Mouse (Mus musculus) intestine, postnatal 0 days (tissue): ENCODE data around the gene Csnk2b. TPM values are rescaled to one million over a fixed set of nuclear protein-coding genes. Genes with fewer than 3 reads are reported as not detected.

ENCODE experiments used
- ATAC-seq: fragments of 200-750 bp; cut with Nextera tagmentation; 2 replicates; pipeline ENCODE4 v1.8.0; 2017; ENCODE audit warnings: mild to moderate bottlenecking, moderate TSS enrichment, moderate library complexity
- H3K27ac ChIP-seq: fragments of 300-500 bp; sonication (generic); 2 replicates; pipeline ENCODE4 v1.5.1; 2014; ENCODE audit warnings: mild to moderate bottlenecking, low read depth, low read length, moderate library complexity
- H3K27me3 ChIP-seq: fragments of 300-500 bp; sonication (generic); replicated peaks from 2 replicates; pipeline ENCODE4 v1.6.1; 2014; ENCODE audit warnings: low read length, mixed read lengths; ENCODE audit not compliant: control insufficient read depth, insufficient read depth
- H3K36me3 ChIP-seq: fragments of 300-500 bp; sonication (generic); 2 replicates; pipeline ENCODE4 v1.6.1; 2014; ENCODE audit warnings: mild to moderate bottlenecking, moderate library complexity; ENCODE audit not compliant: control insufficient read depth, insufficient read depth
- H3K4me1 ChIP-seq: fragments of 300-500 bp; sonication (generic); replicated peaks from 2 replicates; pipeline ENCODE4 v1.6.1; 2014; ENCODE audit warnings: antibody characterized with exemption, low read length, mixed read lengths; ENCODE audit not compliant: control insufficient read depth, insufficient read depth
- H3K4me2 ChIP-seq: fragments of 300-500 bp; sonication (generic); replicated peaks from 2 replicates; pipeline ENCODE4 v1.6.1; 2014; ENCODE audit warnings: low read depth, mild to moderate bottlenecking, moderate library complexity
- H3K4me3 ChIP-seq: fragments of 300-500 bp; sonication (generic); 2 replicates; pipeline ENCODE4 v1.5.1; 2014; ENCODE audit warnings: low read depth, low read length
- H3K9ac ChIP-seq: fragments of 300-500 bp; sonication (generic); 2 replicates; pipeline ENCODE4 v1.6.1; 2014; ENCODE audit warnings: mild to moderate bottlenecking, low read depth, low read length
- H3K9me3 ChIP-seq: fragments of 300-500 bp; sonication (generic); 2 replicates; pipeline ENCODE4 v1.6.1; 2016; ENCODE audit warnings: mixed run types; ENCODE audit not compliant: control insufficient read depth
- CTCF ChIP-seq: sonication (generic); IDR thresholded peaks from 2 replicates; pipeline ENCODE4 v1.5.1; 2016; ENCODE audit warnings: low read depth, mild to moderate bottlenecking, control low read depth, antibody characterized with exemption, moderate library complexity
- WGBS: fragments of 180-500 bp; shearing (Covaris S2); extraction: QIAGEN DNeasy Blood & Tissue Kit; methylation state at CpG from one replicate; pipeline ENCODE4 v1.1.7; 2014; 5-methylcytosine and 5-hydroxymethylcytosine counted together
- polyA plus RNA-seq: library from polyadenylated mRNA; unstranded; fragments of >200 nt; fragmentation: Nextera tagmentation; extraction: Ambion mirVana; gene quantifications from 2 replicates; pipeline ENCODE4 v1.2.1, GENCODE M21; 2015

Gene Csnk2b
- polyA plus RNA-seq, 1 experiment from 2014 or later, result 262 TPM

- no peak overlapping the region for H3K9ac ChIP-seq
- H3K36me3 ChIP-seq, result peaks cover 97% of the 10 kb centered on the region
- TF ChIP-seq CTCF, result no peak
- no peak overlapping the region for H3K4me2 ChIP-seq
- H3K27me3 ChIP-seq, result no peaks in the 10 kb centered on the region
- no peak for ATAC-seq
- 82% methylated on average over 7 of the region's 7 CpGs for WGBS
- H3K27ac ChIP-seq, result no peak overlapping the region; the same call in 1 of the 2 replicates
- H3K4me1 ChIP-seq, result no peaks in the 10 kb centered on the region
- no peak overlapping the region for H3K4me3 ChIP-seq
- H3K9me3 ChIP-seq, result no peaks in the 10 kb centered on the region
These were observed 32.8 kb upstream of the Csnk2b start for GRCm38 (mm10) chr17:35154616-35155015.

DNA sequence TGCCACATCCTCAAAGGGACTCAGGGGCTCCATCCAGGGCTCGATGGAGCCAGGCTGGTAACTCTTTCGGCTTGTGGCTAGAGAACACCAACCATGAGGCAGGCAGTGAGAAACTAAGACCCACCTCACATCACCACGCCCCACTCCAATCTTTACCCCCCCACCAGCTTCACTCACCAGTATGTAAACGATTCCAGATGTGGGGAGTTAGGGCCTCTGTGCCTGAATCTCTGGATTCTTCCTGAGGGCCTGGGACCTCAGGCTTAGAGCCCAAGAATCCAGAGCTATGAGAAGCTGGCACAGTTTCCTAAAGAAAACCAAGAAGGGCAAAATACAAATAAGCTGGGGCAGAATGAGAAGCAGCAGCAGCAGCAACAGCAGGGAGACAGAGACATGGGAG is 32.1 kb upstream of the Csnk2b start:
- no peaks in the 10 kb centered on the region for H3K9me3 ChIP-seq
- H3K4me3 ChIP-seq, result no peak overlapping the region
- no peak overlapping the region for H3K4me2 ChIP-seq
- ATAC-seq, result no peak
- H3K4me1 ChIP-seq, result no peaks in the 10 kb centered on the region
- H3K9ac ChIP-seq, result no peak overlapping the region
- WGBS, result 80% methylated on average over 4 of the region's 4 CpGs
- no peaks in the 10 kb centered on the region for H3K27me3 ChIP-seq
- no peak overlapping the region for H3K27ac ChIP-seq
- H3K36me3 ChIP-seq, result peaks cover 97% of the 10 kb centered on the region
- no peak for TF ChIP-seq CTCF

DNA sequence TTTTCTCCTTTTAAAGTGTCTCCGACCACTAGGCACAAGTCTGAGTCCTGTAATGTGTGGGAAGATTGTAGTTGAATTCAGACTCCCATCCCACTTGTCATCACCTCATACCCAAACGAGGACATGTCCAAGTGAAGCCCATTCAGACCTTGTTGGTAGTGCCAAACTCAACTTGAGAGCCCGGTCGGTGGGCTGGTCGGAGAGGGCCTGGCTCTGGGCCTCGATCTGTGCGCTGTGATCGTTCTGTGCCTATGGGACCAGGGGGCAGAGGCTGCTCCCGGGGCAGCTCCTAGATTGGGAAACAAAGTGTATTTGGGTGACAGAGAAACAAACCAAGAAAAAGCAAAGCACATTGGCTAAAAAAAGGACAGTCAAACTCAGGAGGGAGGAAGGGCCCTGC is 31.2 kb upstream of the Csnk2b start:
- H3K4me3 ChIP-seq, result no peak overlapping the region
- H3K27me3 ChIP-seq, result no peaks in the 10 kb centered on the region
- peaks cover 96% of the 10 kb centered on the region for H3K36me3 ChIP-seq
- H3K9ac ChIP-seq, result no peak overlapping the region
- no peaks in the 10 kb centered on the region for H3K9me3 ChIP-seq
- no peak overlapping the region for H3K4me2 ChIP-seq
- WGBS, result 87% methylated on average over 9 of the region's 9 CpGs
- H3K4me1 ChIP-seq, result no peaks in the 10 kb centered on the region
- no peak overlapping the region for H3K27ac ChIP-seq
- TF ChIP-seq CTCF, result no peak
- no peak for ATAC-seq

DNA sequence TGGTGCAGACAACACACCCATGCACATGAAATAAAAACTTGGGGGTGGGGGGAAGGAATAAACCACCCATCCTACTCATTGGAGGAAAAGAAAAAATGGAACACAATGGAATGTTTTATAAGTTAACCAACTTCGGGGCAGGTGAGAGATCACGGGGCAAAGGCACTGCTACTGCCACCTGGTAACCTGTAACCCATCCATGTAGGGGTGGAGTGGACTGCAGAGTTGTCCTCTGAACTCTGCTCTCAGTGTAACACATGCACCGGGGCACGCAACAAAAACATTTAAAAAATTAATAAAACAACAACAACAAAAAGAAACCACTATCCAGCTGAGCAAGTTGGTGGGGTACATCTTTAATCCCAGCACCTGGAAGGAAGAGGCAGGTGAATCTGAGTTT is 30.3 kb upstream of the Csnk2b start:
- H3K4me1 ChIP-seq, result no peaks in the 10 kb centered on the region
- H3K9ac ChIP-seq, result no peak overlapping the region
- no peaks in the 10 kb centered on the region for H3K27me3 ChIP-seq
- TF ChIP-seq CTCF, result no peak
- WGBS, result 93% methylated on average over 4 of the region's 4 CpGs
- H3K9me3 ChIP-seq, result no peaks in the 10 kb centered on the region
- no peak for ATAC-seq
- H3K27ac ChIP-seq, result no peak overlapping the region
- H3K4me3 ChIP-seq, result no peak overlapping the region
- peaks cover 95% of the 10 kb centered on the region for H3K36me3 ChIP-seq
- no peak overlapping the region for H3K4me2 ChIP-seq

GRCm38 (mm10) chr17:35147922-35148639 is 26.2 kb upstream of the Csnk2b start:
- Histone ChIP-seq H3K4me2 (no peak overlapping the region), H3K4me3 (no peak overlapping the region), H3K9me3 (no peaks in the 10 kb centered on the region), H3K36me3 (peaks cover 95% of the 10 kb centered on the region), H3K4me1 (no peaks in the 10 kb centered on the region), H3K9ac (no peak overlapping the region), H3K27ac (peak overlapping the region; percentile 11; the same call in 1 of the 2 replicates), H3K27me3 (no peaks in the 10 kb centered on the region)
- TF ChIP-seq CTCF, result no peak
- WGBS, result 65% methylated on average over 5 of the region's 5 CpGs
- no peak for ATAC-seq

GRCm38 (mm10) chr17:35147348-35147747 is 25.5 kb upstream of the Csnk2b start:
- H3K4me2 ChIP-seq, result no peak overlapping the region
- H3K36me3 ChIP-seq, result peaks cover 95% of the 10 kb centered on the region
- no peak overlapping the region for H3K4me3 ChIP-seq
- no peak for ATAC-seq
- no peaks in the 10 kb centered on the region for H3K27me3 ChIP-seq
- 43% methylated on average over 3 of the region's 3 CpGs for WGBS
- no peaks in the 10 kb centered on the region for H3K4me1 ChIP-seq
- H3K27ac ChIP-seq, result no peak overlapping the region
- TF ChIP-seq CTCF, result no peak
- no peak overlapping the region for H3K9ac ChIP-seq
- H3K9me3 ChIP-seq, result no peaks in the 10 kb centered on the region
